Comparison of ENCODE assay signal across 9 mouse cellular contexts in the genomic region with DNA sequence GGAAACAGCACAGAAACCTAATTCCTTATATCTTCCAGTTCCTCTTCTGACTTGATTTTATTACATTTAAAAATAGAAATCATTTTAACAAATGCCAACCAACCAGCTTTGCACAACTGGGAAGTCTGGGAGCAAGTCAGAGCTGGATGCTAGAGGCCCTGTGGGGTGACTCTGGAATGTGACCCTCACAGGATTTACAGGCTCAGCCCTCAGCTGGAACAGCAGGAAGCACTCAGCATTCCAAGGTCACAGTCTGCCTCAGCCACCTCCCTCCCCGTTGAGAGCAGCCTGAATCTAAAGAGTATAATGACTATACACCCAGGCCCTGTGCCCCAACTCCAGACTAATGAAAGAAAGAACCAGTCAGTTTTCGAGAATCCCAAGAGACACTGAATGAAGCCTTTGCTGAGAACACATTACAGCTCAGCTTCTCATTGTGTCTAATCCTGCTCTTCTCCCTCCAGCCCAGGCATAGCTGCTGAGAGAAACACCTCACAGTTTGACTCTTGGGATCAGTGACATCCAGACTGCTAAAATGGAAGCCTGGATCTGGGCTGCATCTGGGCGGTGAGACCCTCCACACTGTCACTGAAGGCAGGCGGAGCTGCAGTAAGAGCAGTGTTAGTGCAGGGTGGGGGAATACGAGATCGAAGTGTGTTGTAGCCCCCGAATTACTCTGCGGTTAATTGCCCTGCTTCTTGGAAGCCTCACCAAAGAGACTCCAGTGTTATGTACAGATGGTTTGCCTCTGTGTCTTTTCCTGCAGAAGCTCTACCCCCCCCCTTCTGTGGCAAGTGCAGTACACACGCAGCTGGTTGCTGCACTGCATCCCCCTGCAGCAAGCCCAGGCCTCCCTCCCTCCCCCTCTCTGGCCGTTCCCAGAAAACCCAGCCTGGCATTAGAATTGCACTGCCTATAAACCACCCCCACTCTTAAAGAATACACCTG. TPM values are rescaled to one million over a fixed set of nuclear protein-coding genes. Genes with fewer than 3 reads are reported as not detected.
A peak's percentile ranks its signal among the peaks of the same experiment; 100 is the strongest.
DNase-seq lines count a peak whose midpoint lies in the region; ATAC-seq and TF ChIP-seq lines count a peak whose summit lies in the region.
"Had no signal": no experiment of that assay in that cellular context is flagged by ENCODE, and none has a peak within 500 bp of the region (broad histone marks: within the 10 kb centered on the region; RNA-seq: fewer than 3 reads in every experiment).

No protein-coding gene starts in this region.

- H3K27ac ChIP-seq in left cerebral cortex, adult 2 months: no peak overlapping the region

- H3K4me3 ChIP-seq in left cerebral cortex, adult 2 months: no peak overlapping the region

- intact Hi-C loops in left cerebral cortex, adult 2 months (cut with DNase I): no loop called here

- no peak for ATAC-seq in erythroid progenitor cell, adult 5-6 weeks (replicated peaks; ENCODE audit: low FRiP score, poor library complexity, severe bottlenecking)

- TF ChIP-seq CTCF in left cerebral cortex, adult 2 months (IDR thresholded peaks at IDR 0.05): no peak

- peak; percentile 37 for DNase-seq in embryo, embryonic 10 days (ENCODE audit: low spot score)
- no peak for DNase-seq in embryo, embryonic 9.5 days (ENCODE audit: extremely low spot score)
- DNase-seq in urinary bladder, postnatal 4 days (ENCODE audit: low spot score in 2 of 2): peak; percentile 49 to 58
- no peak for DNase-seq in urinary bladder, postnatal 14 days (ENCODE audit: low spot score)
- DNase-seq in kidney, postnatal 36 days: peak; percentile 62 to 68
- DNase-seq in frontal cortex, postnatal 36 days (ENCODE audit: low spot score in 2 of 2): no peak
- DNase-seq in left cerebral cortex, adult 2 months (ENCODE audit: extremely low spot score in 1 of 2, low spot score in 2 of 2): no peak

RNA-seq across cellular contexts. Expression of gene Mtrr, which starts 8.7 kb away (rescaled TPM):
- total RNA-seq in erythroid progenitor cell, adult 5-6 weeks (2015; ENCODE audit: low replicate concordance): 2.9 and 7.9 TPM in 2 replicates
- total RNA-seq in erythroid progenitor cell, adult 5-6 weeks (2017; ENCODE audit: low replicate concordance): 8.2 and 8.6 TPM in 2 replicates
- 10 to 100 TPM; 14.8 to 15.5 TPM for total RNA-seq in left cerebral cortex, adult 2 months (2021)

RNA-seq across cellular contexts. Expression of gene Fastkd3, which starts 8.8 kb away (rescaled TPM):
- 7.9 and 24.7 TPM in 2 replicates for total RNA-seq in erythroid progenitor cell, adult 5-6 weeks (2015; ENCODE audit: low replicate concordance)
- 4.6 TPM in 1 of 2 replicates, not detected in the other for total RNA-seq in erythroid progenitor cell, adult 5-6 weeks (2017; ENCODE audit: low replicate concordance)
- total RNA-seq in left cerebral cortex, adult 2 months (2021): 10 to 100 TPM; 14.9 to 18.9 TPM

RNA-seq across cellular contexts. Expression of gene 1700001L19Rik, which starts 24.0 kb away (rescaled TPM):
- total RNA-seq in erythroid progenitor cell, adult 5-6 weeks (2015; ENCODE audit: low replicate concordance): not detected in 2 replicates
- total RNA-seq in erythroid progenitor cell, adult 5-6 weeks (2017; ENCODE audit: low replicate concordance): not detected in 2 replicates
- total RNA-seq in left cerebral cortex, adult 2 months (2021): 10 to 100 TPM; 19.9 to 22.0 TPM
- total RNA-seq: megakaryocyte-erythroid progenitor cell, adult 5-6 weeks had no signal

Comparison
In these comparisons a context has a peak if more than half of its experiments do, and no peak if none do; other contexts are left out.
1. DNase-seq: peak in embryo, embryonic 10 days (single experiment), urinary bladder, postnatal 4 days (2 of 2) and kidney, postnatal 36 days (2 of 2); none in embryo, embryonic 9.5 days (single experiment), urinary bladder, postnatal 14 days (single experiment), frontal cortex, postnatal 36 days (0 of 2) and left cerebral cortex, adult 2 months (0 of 2).
2. RNA of gene 1700001L19Rik, which starts 24.0 kb away (total RNA-seq): 19.9 to 22.0 TPM in left cerebral cortex, adult 2 months; not detected in erythroid progenitor cell, adult 5-6 weeks; every median in the first group is over 10 times any median in the second.